Comparison of ENCODE assay signal across 9 mouse cellular contexts in genomic region chr11:86655671-86656070, GRCm38 (mm10). TPM values are rescaled to one million over a fixed set of nuclear protein-coding genes. Genes with fewer than 3 reads are reported as not detected.
A peak's percentile ranks its signal among the peaks of the same experiment; 100 is the strongest.
DNase-seq lines count a peak whose midpoint lies in the region; TF ChIP-seq lines count a peak whose summit lies in the region.
"Had no signal": no experiment of that assay in that cellular context is flagged by ENCODE, and none has a peak within 500 bp of the region (broad histone marks: within the 10 kb centered on the region; RNA-seq: fewer than 3 reads in every experiment).

No protein-coding gene starts in this region.

- no peaks in the 10 kb centered on the region for H3K27me3 ChIP-seq in E14TG2a.4 (ENCODE audit: insufficient read depth, low read length)
- H3K27me3 ChIP-seq: limb, embryonic 13.5 days had no signal

- DNase-seq in left cerebral cortex, adult 2 months (ENCODE audit: extremely low spot score in 1 of 2, low spot score in 2 of 2), result no peak
- DNase-seq in left cerebral cortex, adult 8-10 months (ENCODE audit: low spot score in 2 of 2), result no peak
- peak; percentile 29 for DNase-seq in brain, adult 2 months (ENCODE audit: low read depth, low spot score)
- DNase-seq in lung, postnatal 25 days (ENCODE audit: low spot score), result peak; percentile 29
- DNase-seq in left cerebral cortex, postnatal 36 days (ENCODE audit: low spot score in 2 of 2), result no peak
- DNase-seq in cerebellum, adult 8-10 months, result no peak
- no peak for DNase-seq in kidney, postnatal 4 days

- TF ChIP-seq CTCF in left cerebral cortex, adult 2 months (IDR thresholded peaks at IDR 0.05), result peak; percentile 73
- peak; percentile 42 for TF ChIP-seq CTCF in E14TG2a.4 (conservative IDR thresholded peaks at IDR 0.05; ENCODE audit: low read length)

- no peak overlapping the region for H3K27ac ChIP-seq in left cerebral cortex, adult 2 months
- H3K27ac ChIP-seq: limb, embryonic 13.5 days had no signal

- no peak overlapping the region for H3K4me3 ChIP-seq in left cerebral cortex, adult 2 months
- H3K4me3 ChIP-seq in E14TG2a.4 (replicated peaks; ENCODE audit: low read length), result no peak overlapping the region
- H3K4me3 ChIP-seq: limb, embryonic 13.5 days had no signal

- H3K9me3 ChIP-seq in E14TG2a.4 (ENCODE audit: low read length), result no peaks in the 10 kb centered on the region
- H3K9me3 ChIP-seq: limb, embryonic 13.5 days had no signal

- H3K36me3 ChIP-seq in E14TG2a.4 (ENCODE audit: insufficient read depth, low read length), result peaks cover 13% of the 10 kb centered on the region

- intact Hi-C loops in left cerebral cortex, adult 2 months (cut with DNase I), result loop anchor here (1.0 kb wide), 1 partner anchor 87 kb away; no protein-coding TSS in a partner anchor
- intact Hi-C loops in left cerebral cortex, postnatal 36 days (cut with DNase I), result loop anchor here (1.0 kb wide), 1 partner anchor 87 kb away; no protein-coding TSS in a partner anchor

- H3K4me1 ChIP-seq in E14TG2a.4 (replicated peaks; ENCODE audit: low read depth, low read length), result 0 out of 2 replicates have a peak, but pooled peaks cover 3% of the 10 kb centered on the region
- H3K4me1 ChIP-seq: limb, embryonic 13.5 days had no signal

RNA-seq across cellular contexts. Expression of gene Vmp1, which starts 28.0 kb away (rescaled TPM):
- total RNA-seq in left cerebral cortex, adult 2 months (2021), result 100 to 1,000 TPM; 144 to 167 TPM
- total RNA-seq in left cerebral cortex, adult 8-10 months (2022), result 100 to 1,000 TPM; 133 to 169 (median 142) TPM
- total RNA-seq in left cerebral cortex, postnatal 36 days (2021), result 100 to 1,000 TPM; 160 to 183 TPM

RNA-seq across cellular contexts. Expression of gene Ptrh2, which starts 28.1 kb away (rescaled TPM):
- 1 to 10 TPM; 7.2 to 7.9 TPM for total RNA-seq in left cerebral cortex, adult 2 months (2021)
- 1 to 10 TPM; 8.5 to 9.2 (median 8.7) TPM for total RNA-seq in left cerebral cortex, adult 8-10 months (2022)
- total RNA-seq in left cerebral cortex, postnatal 36 days (2021), result 1 to 10 TPM; 8.6 TPM

Comparison
In these comparisons a context has a peak if more than half of its experiments do, and no peak if none do; other contexts are left out.
1. DNase-seq: peak in brain, adult 2 months (single experiment) and lung, postnatal 25 days (single experiment); none in left cerebral cortex, adult 2 months (0 of 2), left cerebral cortex, adult 8-10 months (0 of 2), left cerebral cortex, postnatal 36 days (0 of 2), cerebellum, adult 8-10 months (single experiment) and kidney, postnatal 4 days (0 of 2).